Mouse (Mus musculus) spleen, postnatal 10 days (tissue): ENCODE results near the gene Catsperb.
"Not testable (repeated sequence)": the region's sequence is repeated elsewhere in the genome, so short reads cannot be mapped to it uniquely, and the experiment has no call there.

Experiments used
- DNase-seq, 2 experiments: peaks; one replicate each; pipeline ENCODE4 v3.0.0; 2021 to 2022; ENCODE audit warnings: low spot score in 2 of 2

Gene Catsperb

GRCm38 (mm10) chr12:101404353-101404752 lies at the start of gene Catsperb:
Catsperb (plus strand) TSS chr12:101404653.
- DNase-seq: not testable (repeated sequence)

- DNase-seq: not testable (repeated sequence)
These were observed 43.0 kb upstream of the Catsperb start for GRCm38 (mm10) chr12:101361468-101361867.

- DNase-seq: not testable (repeated sequence)
These were observed 23.0 kb upstream of the Catsperb start for GRCm38 (mm10) chr12:101381460-101381859.

GRCm38 (mm10) chr12:101426131-101426530 lies 21.7 kb downstream of the Catsperb start:
- no peak for DNase-seq

- no peak for DNase-seq
These were observed 57.6 kb downstream of the Catsperb start for GRCm38 (mm10) chr12:101462051-101462450.

- no peak for DNase-seq
These were observed 79.1 kb downstream of the Catsperb start for GRCm38 (mm10) chr12:101483571-101483970.

GRCm38 (mm10) chr12:101511326-101511725 lies 106.9 kb downstream of the Catsperb start:
- not testable (repeated sequence) for DNase-seq

GRCm38 (mm10) chr12:101606622-101607021 lies 202.2 kb downstream of the Catsperb start:
- not testable (repeated sequence) for DNase-seq

- no peak for DNase-seq
These were observed 228.7 kb downstream of the Catsperb start for GRCm38 (mm10) chr12:101633137-101633536.

- DNase-seq: no peak
These were observed 263.0 kb downstream of the Catsperb start for GRCm38 (mm10) chr12:101667502-101667901.
